Mouse (Mus musculus) E14TG2a.4 (cell line): ENCODE results near the gene Ano10.

Source experiments
- CTCF ChIP-seq: conservative IDR thresholded peaks from 2 replicates; pipeline ENCODE4 v1.5.1; 2014; ENCODE audit warnings: low read length
- NANOG ChIP-seq: IDR thresholded peaks from 2 replicates; pipeline ENCODE4 v1.6.1; 2014; ENCODE audit warnings: borderline replicate concordance, low read length, mixed read lengths
- POU5F1 ChIP-seq: IDR thresholded peaks from 2 replicates; pipeline ENCODE4 v1.6.1; 2014; ENCODE audit warnings: low read length, borderline replicate concordance

- TF ChIP-seq CTCF (no peak), POU5F1 (no peak), NANOG (no peak)
Measured at GRCm38 (mm10) chr9:122244800-122245165, 49.4 kb downstream of the Ano10 start.
